Mouse (Mus musculus): Measurements from ENCODE around the gene Ccdc183. TPM values are rescaled to one million over a fixed set of nuclear protein-coding genes. Genes with fewer than 3 reads are reported as not detected.

Gene Ccdc183
- not detected for total RNA-seq (2023)

DNA sequence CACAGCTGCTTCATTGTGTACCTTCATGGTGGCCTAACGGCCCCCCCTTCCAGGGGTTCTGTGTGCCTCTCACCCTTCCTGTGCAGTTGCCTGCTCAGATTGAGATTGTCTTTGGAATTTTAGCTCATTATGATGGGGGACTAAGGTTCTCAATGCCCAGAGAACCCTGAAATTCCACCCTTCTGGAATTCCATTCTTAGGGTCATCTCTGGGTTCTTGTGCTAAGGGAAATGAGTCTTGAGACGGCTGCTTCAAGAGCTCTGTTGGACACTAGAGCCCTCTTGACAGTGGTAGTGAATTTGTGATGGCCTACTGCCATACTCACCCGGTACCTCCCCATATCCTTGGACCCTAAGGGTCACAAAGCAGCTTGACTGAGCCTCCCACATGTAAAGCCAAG lies at the start of gene Ccdc183:
Gene Ccdc183 (minus strand): TSS at position 101 of the 400 bp plus-strand sequence.

DNA sequence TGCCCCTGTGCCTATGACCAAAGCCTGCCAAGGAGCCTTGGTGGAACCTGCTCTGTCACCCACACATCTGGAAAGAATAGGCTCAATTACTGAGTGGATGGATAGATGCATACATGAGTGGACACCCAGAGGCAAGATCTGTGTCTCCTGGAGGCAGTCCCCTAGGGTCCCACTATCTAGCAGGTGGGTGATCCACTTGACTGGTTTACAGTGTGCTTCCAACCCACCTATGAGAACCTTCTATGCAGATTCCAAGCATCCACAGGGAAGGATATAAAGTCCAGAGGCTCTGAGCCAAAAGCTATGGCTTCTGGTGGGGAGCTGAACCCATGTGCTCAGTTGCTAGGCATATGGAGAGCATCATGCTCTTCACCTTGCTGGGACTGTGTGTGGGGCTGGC lies 40.2 kb upstream of the Ccdc183 start, which contains the start of gene Lcn5:
Gene Lcn5 (plus strand): TSS at position 301 of the 400 bp plus-strand sequence.

DNA sequence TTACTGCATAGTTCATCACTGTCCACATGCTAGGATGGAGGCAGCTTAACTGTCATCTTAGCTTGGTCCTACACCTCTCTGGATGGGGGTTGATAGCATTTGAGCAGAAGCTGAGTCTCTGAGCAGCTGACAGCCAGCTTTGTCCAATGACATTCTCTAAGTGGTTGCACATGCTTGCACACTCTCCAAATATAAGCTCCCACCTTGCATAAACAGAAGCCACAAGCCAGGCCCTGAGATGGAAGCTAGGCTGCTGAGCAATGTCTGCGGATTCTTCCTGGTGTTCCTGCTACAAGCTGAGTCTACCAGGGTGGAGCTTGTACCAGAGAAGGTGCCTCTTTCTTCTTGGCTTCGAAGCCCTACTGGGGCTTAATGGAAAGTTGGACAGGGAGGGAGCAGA lies 35.4 kb upstream of the Ccdc183 start, which contains the start of gene Lcn8:
Gene Lcn8 (plus strand): TSS at position 219 of the 400 bp plus-strand sequence.

GRCm38 (mm10) chr2:25627811-25628210 lies 10.3 kb upstream of the Ccdc183 start, which contains the start of gene Fcna:
Fcna (minus strand) TSS chr2:25628030.

DNA sequence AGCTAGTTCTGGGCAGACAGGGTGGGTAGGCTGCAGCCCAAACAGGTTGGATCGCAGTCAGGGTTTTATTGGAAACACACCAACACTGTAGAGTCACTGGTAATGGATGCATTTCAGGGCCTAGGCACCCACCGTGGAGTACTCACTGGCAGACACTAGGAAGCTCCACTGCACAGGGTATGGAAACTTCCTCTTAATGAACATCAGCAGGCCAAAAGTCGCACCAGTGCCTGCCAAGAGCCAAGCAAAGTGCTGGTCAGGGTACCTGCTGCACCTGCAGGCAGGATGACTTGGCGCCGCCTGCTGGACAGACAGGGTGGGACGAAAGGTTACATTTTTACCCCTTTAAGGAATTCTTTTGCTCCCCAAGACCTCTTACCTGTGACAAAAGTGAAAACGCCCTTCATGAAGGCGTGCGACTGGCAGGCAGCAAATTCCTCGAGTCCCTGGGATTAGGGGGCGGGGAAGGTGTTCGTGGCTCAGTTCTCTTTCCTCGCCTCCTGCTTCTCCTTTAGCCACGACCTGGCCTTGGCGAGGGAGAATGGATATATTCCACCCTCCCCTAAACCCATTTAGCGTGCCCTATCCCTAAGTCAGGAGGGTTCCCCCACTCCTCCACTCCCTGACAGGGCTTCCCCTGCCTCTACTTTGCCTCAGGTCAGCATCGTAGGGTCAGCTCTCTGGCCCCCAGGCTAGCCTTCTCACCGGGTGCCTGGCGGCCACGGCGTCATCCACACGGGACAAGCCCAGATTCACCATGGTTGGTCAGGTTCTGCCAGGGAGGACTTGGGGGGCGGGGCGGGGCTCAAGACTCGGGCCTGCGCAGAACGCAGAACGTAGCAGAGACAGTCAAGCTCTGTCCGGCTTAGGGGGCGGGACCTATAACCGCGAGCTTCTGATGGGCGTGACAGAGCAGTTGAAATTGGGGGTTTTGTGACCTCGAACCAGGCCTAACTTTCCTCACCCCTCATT lies 4.0 kb upstream of the Ccdc183 start, which contains the start of gene Tmem141:
Gene Tmem141 (minus strand): TSS at position 777 of the 972 bp plus-strand sequence.

GRCm38 (mm10) chr2:25607761-25608622 lies 9.5 kb downstream of the Ccdc183 start, which contains the start of gene Rabl6:
Rabl6 (minus strand) TSS chr2:25608521.

DNA sequence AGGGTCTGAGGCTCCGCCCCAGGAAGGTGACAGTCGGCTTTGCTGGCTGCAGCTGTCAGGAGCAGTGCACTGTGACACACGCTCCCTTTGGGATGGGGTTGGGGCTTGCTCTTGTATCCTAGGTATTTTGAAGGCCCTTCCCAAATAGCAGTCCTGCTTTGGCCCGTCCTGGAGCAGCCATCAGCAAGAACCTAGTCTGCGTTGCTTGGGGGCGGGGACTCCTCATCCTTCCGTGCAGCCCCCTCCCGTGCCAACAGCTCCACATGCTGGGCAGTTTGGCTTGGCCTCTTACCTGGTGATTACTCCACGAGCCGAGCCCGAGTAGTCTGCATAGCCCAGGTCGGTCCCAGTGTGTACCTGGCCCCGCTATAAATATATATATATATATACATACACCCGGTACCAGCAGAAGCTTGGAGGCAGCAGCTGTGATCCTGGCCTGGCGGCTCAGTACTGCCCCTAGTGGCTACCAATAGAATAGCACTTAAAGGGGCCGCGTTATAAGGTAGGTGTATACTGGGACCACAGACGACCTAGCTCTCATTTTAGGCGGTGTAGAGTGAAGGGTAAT lies 36.1 kb downstream of the Ccdc183 start, which contains the start of gene Ajm1:
Gene Ajm1 (minus strand): TSS at position 464 of the 571 bp plus-strand sequence.

DNA sequence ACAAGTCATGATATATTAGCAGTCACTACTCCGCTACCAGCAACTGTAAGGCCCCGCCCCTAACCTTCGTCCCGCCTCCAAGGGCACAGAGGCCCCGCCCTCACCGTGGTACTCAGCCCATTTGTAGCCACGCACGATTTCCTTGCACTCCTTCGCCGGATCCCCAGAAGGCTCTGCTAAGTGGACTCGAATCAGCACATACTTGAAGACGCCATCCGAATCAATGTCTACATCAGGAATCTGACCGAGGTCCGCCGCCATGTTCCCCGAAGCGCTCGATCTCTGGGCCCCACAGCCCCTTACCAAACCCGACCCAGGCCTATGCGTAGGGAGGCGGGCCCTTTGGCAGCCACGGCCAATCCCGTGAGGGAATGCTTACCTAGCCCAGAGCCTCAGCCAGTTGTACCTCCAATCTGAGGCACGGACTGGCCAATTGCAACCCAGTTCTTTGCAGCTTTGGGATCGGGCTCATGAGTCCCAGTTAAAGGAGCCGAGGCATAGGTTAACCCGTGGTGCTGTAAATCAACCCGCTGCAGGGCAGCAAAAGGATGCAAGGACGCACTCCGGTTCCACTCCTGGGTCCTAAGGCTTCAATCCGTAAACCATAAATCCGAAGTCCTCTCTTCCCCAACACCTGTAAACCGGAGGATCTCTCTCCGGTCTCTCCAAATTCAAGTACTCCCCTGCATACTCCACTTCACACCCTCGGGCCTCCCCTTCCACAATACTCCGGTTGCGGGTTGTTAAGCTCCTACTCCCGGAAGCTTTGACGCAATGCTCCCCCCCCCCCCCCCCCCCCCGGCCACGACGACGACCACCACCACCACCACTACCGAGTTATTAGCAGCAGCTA lies 42.7 kb downstream of the Ccdc183 start, which contains the start of the genes Mamdc4 and Phpt1:
Gene Mamdc4 (minus strand): TSS at position 267 of the 853 bp plus-strand sequence.
Gene Phpt1 (minus strand): TSS at position 646 of the 853 bp plus-strand sequence.

Other genes with a start within 250 kb of the Ccdc183 start
- not detected for gene Sapcd2, start 245.4 kb downstream of the Ccdc183 start, total RNA-seq (2023)
- not detected for gene Entpd2, start 221.8 kb downstream of the Ccdc183 start, total RNA-seq (2023)
- gene Npdc1, start 218.3 kb downstream of the Ccdc183 start, total RNA-seq (2023) = not detected
- 10 to 100 TPM; 15.6 to 17.3 TPM for gene Fut7, start 194.4 kb downstream of the Ccdc183 start, total RNA-seq (2023)
- 10 to 100 TPM; 35.3 to 36.1 TPM for gene Abca2, start 189.0 kb downstream of the Ccdc183 start, total RNA-seq (2023)
- not detected for gene Clic3, start 160.8 kb downstream of the Ccdc183 start, total RNA-seq (2023)
- gene Paxx, start 156.6 kb downstream of the Ccdc183 start, total RNA-seq (2023) = 10 to 100 TPM; 24.0 to 34.2 TPM
- gene Ptgds, start 147.6 kb downstream of the Ccdc183 start, total RNA-seq (2023) = not detected
- gene Lcn12, start 123.8 kb downstream of the Ccdc183 start, total RNA-seq (2023) = not detected
- 10 to 100 TPM; 53.7 to 55.4 TPM for gene Fbxw5, start 116.9 kb downstream of the Ccdc183 start, total RNA-seq (2023)
- gene C8g, start 116.0 kb downstream of the Ccdc183 start, total RNA-seq (2023) = 1 to 10 TPM in 1 of 2 experiments, not detected in 1; 1.0 TPM
- 10 to 100 TPM; 26.9 to 27.7 TPM for gene Traf2, start 70.7 kb downstream of the Ccdc183 start, total RNA-seq (2023)
- gene Edf1, start 59.8 kb downstream of the Ccdc183 start, total RNA-seq (2023) = 100 to 1,000 TPM; 117 to 141 TPM
- 1 to 10 TPM; 1.4 to 1.7 TPM for gene Mamdc4, start 42.8 kb downstream of the Ccdc183 start, total RNA-seq (2023)
- gene Phpt1, start 42.5 kb downstream of the Ccdc183 start, total RNA-seq (2023) = 1 to 10 TPM; 6.0 to 7.4 TPM
- 1 to 10 TPM; 2.2 to 3.5 TPM for gene Ajm1, start 35.9 kb downstream of the Ccdc183 start, total RNA-seq (2023)
- gene Rabl6, start 9.2 kb downstream of the Ccdc183 start, total RNA-seq (2023) = 10 to 100 TPM; 72.6 to 82.4 TPM
- gene Tmem141, start 4.3 kb upstream of the Ccdc183 start, total RNA-seq (2023) = 10 to 100 TPM; 21.2 to 22.8 TPM
- 100 to 1,000 TPM; 205 to 232 TPM for gene Fcna, start 10.4 kb upstream of the Ccdc183 start, total RNA-seq (2023)
- not detected for gene Lcn8, start 35.4 kb upstream of the Ccdc183 start, total RNA-seq (2023)
- gene Lcn5, start 40.3 kb upstream of the Ccdc183 start, total RNA-seq (2023) = not detected
- gene Lcn6, start 59.1 kb upstream of the Ccdc183 start, total RNA-seq (2023) = not detected
- gene Lcn10, start 65.0 kb upstream of the Ccdc183 start, total RNA-seq (2023) = not detected
- not detected for gene Obp2a, start 82.4 kb upstream of the Ccdc183 start, total RNA-seq (2023)
- gene Bmyc, start 89.1 kb upstream of the Ccdc183 start, total RNA-seq (2023) = 10 to 100 TPM; 15.9 to 20.1 TPM
- gene Obp2b, start 119.3 kb upstream of the Ccdc183 start, total RNA-seq (2023) = not detected
- gene Lcn3, start 147.9 kb upstream of the Ccdc183 start, total RNA-seq (2023) = not detected
- gene Lcn11, start 159.3 kb upstream of the Ccdc183 start, total RNA-seq (2023) = not detected
- gene Gm13539, start 164.6 kb upstream of the Ccdc183 start, total RNA-seq (2023) = not detected
- gene Glt6d1, start 198.2 kb upstream of the Ccdc183 start, total RNA-seq (2023) = not detected
- gene Lcn9, start 205.5 kb upstream of the Ccdc183 start, total RNA-seq (2023) = not detected
- not detected for gene Sohlh1, start 229.6 kb upstream of the Ccdc183 start, total RNA-seq (2023)
- not detected for gene Kcnt1, start 246.1 kb upstream of the Ccdc183 start, total RNA-seq (2023)